Mouse (Mus musculus) MEL (cell line): ENCODE data around the gene Dock4. TPM values are rescaled to one million over a fixed set of nuclear protein-coding genes. Genes with fewer than 3 reads are reported as not detected.

Experiments
- DNase-seq: peaks from one replicate; pipeline ENCODE4 v3.0.0; 2011; ENCODE audit warnings: low read depth, low spot score
- H3K27ac ChIP-seq: 2 replicates; pipeline ENCODE4 v1.5.1; 2012; ENCODE audit warnings: low read depth, mild to moderate bottlenecking, control low read depth, low read length, moderate library complexity; ENCODE audit not compliant: control insufficient read depth
- H3K27me3 ChIP-seq, 2 experiments: fragments of 150-350 bp in 1 of 2; sonication (generic) in 1 of 2; 2 replicates each; pipeline ENCODE4 v1.6.1; 2012; ENCODE audit warnings: low read length in 2 of 2, mild to moderate bottlenecking in 2 of 2, improper control_type of control experiment in 1 of 2, moderate library complexity in 1 of 2; ENCODE audit not compliant: insufficient read depth in 2 of 2, control insufficient read depth in 1 of 2
- H3K36me3 ChIP-seq, 2 experiments: 2 replicates each; pipeline ENCODE4 v1.6.1; 2012 to 2014; ENCODE audit warnings: low read length in 2 of 2, improper control_type of control experiment in 1 of 2, inconsistent platforms in 1 of 2, mild to moderate bottlenecking in 1 of 2; ENCODE audit not compliant: insufficient read depth in 2 of 2, control insufficient read depth in 1 of 2
- H3K4me1 ChIP-seq, 2 experiments: fragments of 150-350 bp in 1 of 2; sonication (generic) in 1 of 2; 2 replicates each; pipeline ENCODE4 v1.6.1; 2012; ENCODE audit warnings: low read length in 2 of 2, improper control_type of control experiment in 1 of 2, mild to moderate bottlenecking in 1 of 2; ENCODE audit not compliant: insufficient read depth in 2 of 2, control insufficient read depth in 1 of 2
- H3K4me3 ChIP-seq, 2 experiments: fragments of 150-350 bp in 1 of 2; sonication (generic) in 1 of 2; 2 replicates each; pipeline ENCODE4 v1.5.1; 2012; ENCODE audit warnings: low read depth in 2 of 2, low read length in 2 of 2, mild to moderate bottlenecking in 2 of 2, moderate library complexity in 2 of 2, control low read depth in 1 of 2, improper control_type of control experiment in 1 of 2; ENCODE audit not compliant: control insufficient read depth in 1 of 2, insufficient read depth in 1 of 2
- H3K79me2 ChIP-seq: 2 replicates; pipeline ENCODE4 v1.6.1; 2012; ENCODE audit warnings: mild to moderate bottlenecking, low read length, moderate library complexity; ENCODE audit not compliant: control insufficient read depth, poor library complexity, insufficient read depth
- H3K9ac ChIP-seq: 2 replicates; pipeline ENCODE4 v1.6.1; 2012; ENCODE audit warnings: low read depth, mild to moderate bottlenecking, control low read depth, low read length, moderate library complexity; ENCODE audit not compliant: control insufficient read depth, poor library complexity, severe bottlenecking
- H3K9me3 ChIP-seq: fragments of 150-350 bp; sonication (generic); replicated peaks from 2 replicates; pipeline ENCODE4 v1.6.1; 2012; ENCODE audit warnings: mild to moderate bottlenecking, low read length, improper control_type of control experiment, moderate library complexity; ENCODE audit not compliant: insufficient read depth
- BHLHE40 ChIP-seq: IDR thresholded peaks from 2 replicates; pipeline ENCODE4 v1.6.1; 2012; ENCODE audit warnings: low read depth, mild to moderate bottlenecking, inconsistent platforms, low read length, improper control_type of control experiment, borderline replicate concordance
- CHD2 ChIP-seq: IDR thresholded peaks from 2 replicates; pipeline ENCODE4 v1.6.1; 2011; ENCODE audit warnings: low read length, improper control_type of control experiment
- ELF1 ChIP-seq: IDR thresholded peaks from 2 replicates; pipeline ENCODE4 v1.6.1; 2014; ENCODE audit warnings: low read depth, mild to moderate bottlenecking, inconsistent platforms, low read length, improper control_type of control experiment, moderate library complexity
- GATA1 ChIP-seq: IDR thresholded peaks from 2 replicates; pipeline ENCODE4 v1.6.1; 2011; ENCODE audit warnings: low read depth, low read length, improper control_type of control experiment
- HCFC1 ChIP-seq: IDR thresholded peaks from 2 replicates; pipeline ENCODE4 v1.6.1; 2012; ENCODE audit warnings: low read depth, mild to moderate bottlenecking, inconsistent platforms, low read length, improper control_type of control experiment, moderate library complexity
- KAT2A ChIP-seq: conservative IDR thresholded peaks from 2 replicates; pipeline ENCODE4 v1.6.1; 2012; ENCODE audit warnings: low read depth, low read length, improper control_type of control experiment, inconsistent platforms
- MAFK ChIP-seq: IDR thresholded peaks from 2 replicates; pipeline ENCODE4 v1.6.1; 2011; ENCODE audit warnings: low read depth, mild to moderate bottlenecking, low read length, improper control_type of control experiment, borderline replicate concordance
- MAX ChIP-seq: IDR thresholded peaks from 2 replicates; pipeline ENCODE4 v1.6.1; 2011; ENCODE audit warnings: low read length, improper control_type of control experiment
- MEF2A ChIP-seq: IDR thresholded peaks from 2 replicates; pipeline ENCODE4 v1.6.1; 2014; ENCODE audit warnings: low read depth, mild to moderate bottlenecking, inconsistent platforms, low read length, improper control_type of control experiment; ENCODE audit not compliant: poor library complexity, insufficient replicate concordance, severe bottlenecking; ENCODE audit errors: extremely low read depth
- MXI1 ChIP-seq: IDR thresholded peaks from 2 replicates; pipeline ENCODE4 v1.6.1; 2011; ENCODE audit warnings: mild to moderate bottlenecking, low read depth, low read length, improper control_type of control experiment
- MYB ChIP-seq: IDR thresholded peaks from 2 replicates; pipeline ENCODE4 v1.6.1; 2011; ENCODE audit warnings: mild to moderate bottlenecking, low read depth, low read length, improper control_type of control experiment
- MYC ChIP-seq: IDR thresholded peaks from 2 replicates; pipeline ENCODE4 v1.6.1; 2011; ENCODE audit warnings: low read depth, mild to moderate bottlenecking, low read length, improper control_type of control experiment, moderate library complexity
- NELFE ChIP-seq: IDR thresholded peaks from 2 replicates; pipeline ENCODE4 v1.6.1; 2011; ENCODE audit warnings: low read depth, low read length, improper control_type of control experiment
- POLR2A ChIP-seq, 2 experiments: IDR thresholded peaks; 2 replicates each; pipeline ENCODE4 v1.6.1; 2011 to 2012; ENCODE audit warnings: low read length in 2 of 2, mild to moderate bottlenecking in 2 of 2, control low read depth in 1 of 2, improper control_type of control experiment in 1 of 2, low read depth in 1 of 2, moderate library complexity in 1 of 2; ENCODE audit not compliant: control insufficient read depth in 1 of 2, insufficient read depth in 1 of 2, poor library complexity in 1 of 2
- POLR2AphosphoS2 ChIP-seq: IDR thresholded peaks from 2 replicates; pipeline ENCODE4 v1.6.1; 2011; ENCODE audit warnings: low read length, improper control_type of control experiment
- POLR2AphosphoS5 ChIP-seq: IDR thresholded peaks from 2 replicates; pipeline ENCODE4 v1.6.1; 2012; ENCODE audit warnings: low read depth, borderline replicate concordance, mild to moderate bottlenecking, inconsistent platforms, low read length, moderate library complexity, mixed read lengths
- RAD21 ChIP-seq: IDR thresholded peaks from 2 replicates; pipeline ENCODE4 v1.6.1; 2011; ENCODE audit warnings: mild to moderate bottlenecking, low read depth, low read length, improper control_type of control experiment
- RCOR1 ChIP-seq: IDR thresholded peaks from 2 replicates; pipeline ENCODE4 v1.6.1; 2012; ENCODE audit warnings: low read depth, mild to moderate bottlenecking, inconsistent platforms, low read length, improper control_type of control experiment
- TAL1 ChIP-seq: IDR thresholded peaks from 2 replicates; pipeline ENCODE4 v1.6.1; 2012; ENCODE audit warnings: mild to moderate bottlenecking, inconsistent platforms, low read length, moderate library complexity, mixed read lengths
- ZMIZ1 ChIP-seq: IDR thresholded peaks from 2 replicates; pipeline ENCODE4 v1.6.1; 2012; ENCODE audit warnings: low read depth, mild to moderate bottlenecking, inconsistent platforms, low read length, improper control_type of control experiment, moderate library complexity
- polyA plus RNA-seq, 2 experiments: library from polyadenylated mRNA; stranded (reverse) in 1 of 2; unstranded in 1 of 2; fragments of >175 nt in 1 of 2; fragments of >200 nt in 1 of 2; gene quantifications; 2 replicates each; pipeline versions ENCODE4 v1.2.1 to v1.2.4; 2012; ENCODE audit warnings: low replicate concordance in 2 of 2, low read depth in 1 of 2; ENCODE audit not compliant: insufficient read length in 2 of 2, insufficient read depth in 1 of 2, missing spikeins in 1 of 2
- total RNA-seq: library from RNA; depleted of rRNA; stranded (reverse); fragments of 300-350 nt; gene quantifications from 2 replicates; pipeline ENCODE4 v1.2.3, GENCODE M21; 2012

Dock4 gene
- total and polyA plus RNA-seq, 3 experiments = 0.08 to 0.17 TPM; not detected in 1

GRCm38 (mm10) chr12:40568365-40568885 is 122.7 kb downstream of the Dock4 start:
- Histone ChIP-seq H3K36me3 (no peaks in the 10 kb centered on the region), H3K27ac (no peak overlapping the region), H3K4me1 (no peaks in the 10 kb centered on the region), H3K27me3 (no peaks in the 10 kb centered on the region), H3K79me2 (no peaks in the 10 kb centered on the region), H3K4me3 (no peak overlapping the region), H3K9me3 (no peaks in the 10 kb centered on the region), H3K9ac (no peak overlapping the region)
- no peak for TF ChIP-seq RCOR1
- no peak for TF ChIP-seq MXI1
- TF ChIP-seq POLR2AphosphoS5 = no peak
- no peak for TF ChIP-seq POLR2AphosphoS2
- TF ChIP-seq ZMIZ1 = no peak
- TF ChIP-seq RAD21 = no peak
- DNase-seq = no peak

- DNase-seq = no peak
- TF ChIP-seq POLR2A (IDR thresholded peaks at IDR 0.05; ENCODE audit: control insufficient read depth in 1 of 2, insufficient read depth in 1 of 2, low read depth in 1 of 2, low read length in 2 of 2, poor library complexity in 1 of 2) (no peak), MAFK (no peak), MYC (no peak), ZMIZ1 (no peak), ELF1 (no peak), KAT2A (no peak), POLR2AphosphoS2 (no peak), MYB (no peak), MEF2A (no peak), GATA1 (no peak), NELFE (no peak), HCFC1 (no peak), MAX (no peak), CHD2 (no peak), BHLHE40 (no peak), TAL1 (no peak)
- H3K27me3 ChIP-seq = no peaks in the 10 kb centered on the region
- no peaks in the 10 kb centered on the region for H3K9me3 ChIP-seq
- H3K27ac ChIP-seq = no peak overlapping the region
- no peak overlapping the region for H3K4me3 ChIP-seq
- no peaks in the 10 kb centered on the region for H3K36me3 ChIP-seq
- no peak overlapping the region for H3K9ac ChIP-seq
- no peaks in the 10 kb centered on the region for H3K79me2 ChIP-seq
- no peaks in the 10 kb centered on the region for H3K4me1 ChIP-seq
These were observed 123.5 kb downstream of the Dock4 start for GRCm38 (mm10) chr12:40568971-40569968.
